Mouse (Mus musculus) myocyte (in vitro differentiated cells): ENCODE data around the gene Hdgfl2. TPM values are rescaled to one million over a fixed set of nuclear protein-coding genes. Genes with fewer than 3 reads are reported as not detected.

Source experiments
- H3K27me3 ChIP-seq: one replicate; pipeline ENCODE4 v1.6.1; 2011; ENCODE audit not compliant: control insufficient read depth, insufficient read depth, insufficient read length
- H3K36me3 ChIP-seq: one replicate; pipeline ENCODE4 v1.6.1; 2011; ENCODE audit not compliant: control insufficient read depth, insufficient read depth
- H3K4me2 ChIP-seq: one replicate; pipeline ENCODE4 v1.6.1; 2011; ENCODE audit warnings: low read depth, control low read depth
- H3K4me3 ChIP-seq: one replicate; pipeline ENCODE4 v1.5.1; 2011; ENCODE audit warnings: mild to moderate bottlenecking, control low read depth, moderate library complexity
- H3K79me2 ChIP-seq: one replicate; pipeline ENCODE4 v1.6.1; 2011; ENCODE audit not compliant: control insufficient read depth, insufficient read depth
- H3ac ChIP-seq: one replicate; pipeline ENCODE4 v1.6.1; 2011; ENCODE audit not compliant: control insufficient read depth, insufficient read length
- CEBPB ChIP-seq: IDR thresholded peaks from 2 replicates; pipeline ENCODE4 v1.6.1; 2011; ENCODE audit warnings: mild to moderate bottlenecking, moderate library complexity; ENCODE audit not compliant: poor library complexity, insufficient read depth, severe bottlenecking
- E2F4 ChIP-seq: IDR thresholded peaks from one replicate; pipeline ENCODE4 v1.6.1; 2011; ENCODE audit warnings: mild to moderate bottlenecking, control low read depth, moderate library complexity; ENCODE audit not compliant: insufficient read depth
- MAX ChIP-seq: IDR thresholded peaks from one replicate; pipeline ENCODE4 v1.6.1; 2011; ENCODE audit warnings: low read depth, mild to moderate bottlenecking, control low read depth
- MYOD1 ChIP-seq, 3 experiments: IDR thresholded peaks; one replicate each; pipeline ENCODE4 v1.6.1; 2011; ENCODE audit warnings: control low read depth in 2 of 3, low read depth in 2 of 3, mild to moderate bottlenecking in 2 of 3, moderate library complexity in 1 of 3; ENCODE audit not compliant: insufficient read length in 2 of 3, control insufficient read depth in 1 of 3
- MYOG ChIP-seq, 3 experiments: IDR thresholded peaks; one replicate each; pipeline ENCODE4 v1.6.1; 2011; ENCODE audit warnings: control low read depth in 2 of 3, low read depth in 2 of 3, mild to moderate bottlenecking in 2 of 3; ENCODE audit not compliant: insufficient read length in 2 of 3, control insufficient read depth in 1 of 3, insufficient read depth in 1 of 3
- POLR2A ChIP-seq: IDR thresholded peaks from one replicate; pipeline ENCODE4 v1.6.1; 2011; ENCODE audit warnings: low read depth, mild to moderate bottlenecking, control low read depth, moderate library complexity; ENCODE audit not compliant: insufficient read length
- POLR2AphosphoS2 ChIP-seq: IDR thresholded peaks from one replicate; pipeline ENCODE4 v1.6.1; 2011; ENCODE audit warnings: low read depth, control low read depth; ENCODE audit not compliant: insufficient read length
- REST ChIP-seq: IDR thresholded peaks from one replicate; pipeline ENCODE4 v1.6.1; 2011; ENCODE audit warnings: mild to moderate bottlenecking, control low read depth, moderate library complexity; ENCODE audit not compliant: insufficient read depth, insufficient read length
- SRF ChIP-seq: IDR thresholded peaks from one replicate; pipeline ENCODE4 v1.6.1; 2011; ENCODE audit warnings: low read depth; ENCODE audit not compliant: control insufficient read depth, insufficient read length
- TCF12 ChIP-seq: IDR thresholded peaks from one replicate; pipeline ENCODE4 v1.6.1; 2011; ENCODE audit warnings: mild to moderate bottlenecking, control low read depth; ENCODE audit not compliant: poor library complexity, insufficient read depth, severe bottlenecking
- TCF3 ChIP-seq: IDR thresholded peaks from one replicate; pipeline ENCODE4 v1.6.1; 2011; ENCODE audit warnings: low read depth, control low read depth; ENCODE audit not compliant: insufficient read length
- USF1 ChIP-seq: IDR thresholded peaks from one replicate; pipeline ENCODE4 v1.6.1; 2011; ENCODE audit warnings: low read depth, mild to moderate bottlenecking, control low read depth, moderate library complexity
- polyA plus RNA-seq: library from polyadenylated mRNA; unstranded; fragments of >200 nt; fragmentation: generic; extraction: Trizol; gene quantifications from one replicate; pipeline ENCODE4 v1.2.1, GENCODE M21; 2012; ENCODE audit warnings: missing spikeins

The Hdgfl2 gene
- polyA plus RNA-seq, 1 experiment, result 56.4 TPM

GRCm38 (mm10) chr17:56106981-56107380 is 27.5 kb downstream of the Hdgfl2 start:
- no peak for TF ChIP-seq USF1
- no peak for TF ChIP-seq TCF12
- no peak for TF ChIP-seq MYOD1 (IDR thresholded peaks at IDR 0.05; ENCODE audit: control insufficient read depth in 1 of 3, insufficient read length in 2 of 3, low read depth in 2 of 3)
- no peak for TF ChIP-seq MYOG (IDR thresholded peaks at IDR 0.05; ENCODE audit: control insufficient read depth in 1 of 3, insufficient read depth in 1 of 3, insufficient read length in 2 of 3, low read depth in 2 of 3)
- no peak for TF ChIP-seq POLR2AphosphoS2
- no peak for TF ChIP-seq REST
- no peak for TF ChIP-seq E2F4
- no peak for TF ChIP-seq SRF
- TF ChIP-seq TCF3, result no peak
- TF ChIP-seq CEBPB, result no peak
- no peak for TF ChIP-seq POLR2A
- no peak for TF ChIP-seq MAX
- H3K4me2 ChIP-seq, result no peak overlapping the region
- H3K36me3 ChIP-seq, result peaks cover 3% of the 10 kb centered on the region
- H3ac ChIP-seq, result no peak overlapping the region
- no peak overlapping the region for H3K4me3 ChIP-seq
- no peaks in the 10 kb centered on the region for H3K27me3 ChIP-seq
- H3K79me2 ChIP-seq, result no peaks in the 10 kb centered on the region

GRCm38 (mm10) chr17:56107736-56108135 is 28.3 kb downstream of the Hdgfl2 start:
- no peaks in the 10 kb centered on the region for H3K79me2 ChIP-seq
- H3K27me3 ChIP-seq, result no peaks in the 10 kb centered on the region
- no peak overlapping the region for H3K4me3 ChIP-seq
- no peak overlapping the region for H3ac ChIP-seq
- TF ChIP-seq POLR2AphosphoS2 (no peak), SRF (no peak), TCF12 (no peak), TCF3 (no peak), CEBPB (no peak), MYOG (IDR thresholded peaks at IDR 0.05; ENCODE audit: control insufficient read depth in 1 of 3, insufficient read depth in 1 of 3, insufficient read length in 2 of 3, low read depth in 2 of 3) (no peak), E2F4 (no peak), USF1 (no peak), MAX (no peak), REST (no peak), MYOD1 (IDR thresholded peaks at IDR 0.05; ENCODE audit: control insufficient read depth in 1 of 3, insufficient read length in 2 of 3, low read depth in 2 of 3) (no peak)
- H3K4me2 ChIP-seq, result no peak overlapping the region
- no peaks in the 10 kb centered on the region for H3K36me3 ChIP-seq

GRCm38 (mm10) chr17:56108334-56109044 is 29.1 kb downstream of the Hdgfl2 start:
- Histone ChIP-seq H3K79me2 (no peaks in the 10 kb centered on the region), H3ac (no peak overlapping the region), H3K36me3 (no peaks in the 10 kb centered on the region), H3K27me3 (no peaks in the 10 kb centered on the region), H3K4me3 (no peak overlapping the region), H3K4me2 (no peak overlapping the region)
- TF ChIP-seq MYOD1 (IDR thresholded peaks at IDR 0.05; ENCODE audit: control insufficient read depth in 1 of 3, insufficient read length in 2 of 3, low read depth in 2 of 3) (peak in 2 of 3 experiments; percentile 77), USF1 (no peak), CEBPB (peak; percentile 58; the same call in 1 of the 2 replicates), POLR2AphosphoS2 (peak; percentile 39), MYOG (IDR thresholded peaks at IDR 0.05; ENCODE audit: control insufficient read depth in 1 of 3, insufficient read depth in 1 of 3, insufficient read length in 2 of 3, low read depth in 2 of 3) (peak in 2 of 3 experiments; percentile 67 to 94), TCF3 (peak; percentile 69), MAX (no peak)

DNA sequence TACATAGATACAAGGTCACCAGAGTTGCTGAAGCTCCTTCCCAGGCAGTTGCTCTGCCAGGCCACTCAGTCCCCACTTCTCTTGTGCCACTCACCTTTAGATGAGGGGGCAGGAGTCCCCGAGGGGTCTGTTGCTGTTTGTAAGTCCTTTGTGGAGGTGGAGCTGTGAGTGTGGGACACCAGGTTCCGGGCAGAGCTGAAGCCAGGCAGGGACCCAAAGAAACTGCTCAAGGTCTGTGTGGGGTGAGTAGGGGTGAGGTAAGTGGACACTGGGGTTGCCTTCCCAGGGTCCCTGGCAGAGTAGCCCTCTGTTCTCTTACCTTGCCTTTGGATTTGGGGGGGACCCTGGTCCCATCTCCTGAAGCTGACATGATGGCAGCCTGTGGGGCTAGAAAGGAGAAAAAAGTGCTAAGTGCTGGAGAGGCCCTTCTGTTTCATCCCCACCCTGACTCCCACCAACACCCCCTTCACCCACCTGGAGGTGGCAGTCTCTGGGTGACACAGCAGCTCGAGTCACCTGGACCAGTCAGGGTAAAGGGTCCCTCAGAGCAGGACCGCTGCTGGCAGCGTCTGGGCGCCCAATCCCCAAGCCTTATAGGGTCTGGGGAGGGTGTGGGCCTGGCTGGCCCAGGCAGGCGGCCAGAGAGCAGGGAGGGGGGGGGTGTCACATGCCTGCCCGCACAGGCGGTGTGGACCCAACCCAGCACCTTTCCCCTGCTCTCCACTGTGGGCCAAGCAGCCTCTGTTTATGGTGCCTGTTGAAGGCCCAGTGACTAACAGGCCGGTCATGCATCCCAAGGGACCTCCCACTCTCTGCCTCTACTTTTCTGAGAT is 30.0 kb downstream of the Hdgfl2 start, which contains the start of gene Plin4:
Plin4 (minus strand) TSS at position 585 of the 833 bp plus-strand sequence.
- Histone ChIP-seq H3K4me2 (peak within 1 kb of the TSS; percentile 24), H3K36me3 (no peaks in the 10 kb centered on the region), H3ac (no peak within 1 kb of the TSS), H3K79me2 (no peaks in the 10 kb centered on the region), H3K4me3 (no peak within 1 kb of the TSS), H3K27me3 (no peaks in the 10 kb centered on the region)
- TF ChIP-seq MYOG (IDR thresholded peaks at IDR 0.05; ENCODE audit: control insufficient read depth in 1 of 3, insufficient read depth in 1 of 3, insufficient read length in 2 of 3, low read depth in 2 of 3), result peak in 1 of 3 experiments; percentile 45
- no peak for TF ChIP-seq MAX
- no peak for TF ChIP-seq POLR2A
- TF ChIP-seq SRF, result peak; percentile 10
- TF ChIP-seq MYOD1 (IDR thresholded peaks at IDR 0.05; ENCODE audit: control insufficient read depth in 1 of 3, insufficient read length in 2 of 3, low read depth in 2 of 3), result peak in 1 of 3 experiments; percentile 23
